Mouse (Mus musculus) c-Kit-positive CD71-negative TER-119-negative erythroid progenitor cells, embryonic 14.5 days (primary cell): ENCODE data around the gene Nckap5.
"Not testable (repeated sequence)": the region's sequence is repeated elsewhere in the genome, so short reads cannot be mapped to it uniquely, and the experiment has no call there.

Experiments used
- DNase-seq: peaks from one replicate; pipeline ENCODE4 v3.0.0-alpha.2; 2013; ENCODE audit warnings: low read depth

Nckap5 gene

GRCm38 (mm10) chr1:126830031-126830927 is at the start of gene Nckap5:
Gene Nckap5 (minus strand): TSS chr1:126830799.
- DNase-seq: no peak

- no peak for DNase-seq
Measured at GRCm38 (mm10) chr1:126877495-126877894, 46.9 kb upstream of the Nckap5 start.

GRCm38 (mm10) chr1:126868372-126868771 is 37.8 kb upstream of the Nckap5 start:
- no peak for DNase-seq

GRCm38 (mm10) chr1:126867912-126868311 is 37.3 kb upstream of the Nckap5 start:
- DNase-seq: no peak

DNA sequence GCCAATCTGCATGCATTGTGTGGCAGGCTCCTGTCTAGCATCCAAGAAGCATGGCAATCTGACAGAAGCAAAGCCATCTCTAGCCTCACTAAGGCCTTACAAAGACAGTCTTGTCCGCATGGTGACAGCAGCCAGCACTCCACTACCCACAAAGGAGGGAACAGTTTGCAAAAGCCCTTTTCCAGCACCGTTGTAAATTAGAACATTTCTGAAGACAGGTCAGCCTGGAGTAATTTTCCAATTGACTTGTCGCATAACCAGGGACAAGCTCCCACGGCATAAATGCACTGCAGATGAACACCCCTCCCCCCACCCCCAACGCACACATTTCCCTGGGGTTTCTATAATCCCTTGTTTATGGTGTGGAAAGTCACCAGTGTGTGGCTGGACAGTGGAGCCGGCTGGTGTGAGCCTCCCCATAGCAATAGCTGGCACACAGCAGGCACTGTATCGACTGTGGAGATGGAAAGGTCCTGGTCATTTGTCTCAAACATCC is 35.0 kb upstream of the Nckap5 start:
- no peak for DNase-seq

DNA sequence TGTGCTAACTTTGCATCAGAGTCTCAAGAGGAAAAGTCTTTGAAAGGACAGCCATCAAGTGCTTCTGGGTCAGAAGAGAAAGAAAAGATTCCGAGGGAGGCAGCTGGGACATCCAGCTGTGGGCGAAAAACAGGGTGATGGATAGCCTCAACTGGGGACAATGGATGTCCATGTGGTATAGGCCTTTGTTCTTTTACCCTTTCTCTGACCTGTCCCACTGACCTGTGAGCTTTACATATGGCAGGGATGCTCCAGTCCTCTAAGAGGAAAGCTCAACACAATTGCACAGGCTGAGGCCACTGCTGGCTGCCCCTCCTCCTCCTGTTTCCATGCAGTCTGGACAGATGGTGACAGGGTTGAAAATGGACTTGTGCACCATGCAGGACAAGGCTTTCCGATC is 31.2 kb upstream of the Nckap5 start:
- DNase-seq: no peak

GRCm38 (mm10) chr1:126860537-126860936 is 29.9 kb upstream of the Nckap5 start:
- no peak for DNase-seq

DNA sequence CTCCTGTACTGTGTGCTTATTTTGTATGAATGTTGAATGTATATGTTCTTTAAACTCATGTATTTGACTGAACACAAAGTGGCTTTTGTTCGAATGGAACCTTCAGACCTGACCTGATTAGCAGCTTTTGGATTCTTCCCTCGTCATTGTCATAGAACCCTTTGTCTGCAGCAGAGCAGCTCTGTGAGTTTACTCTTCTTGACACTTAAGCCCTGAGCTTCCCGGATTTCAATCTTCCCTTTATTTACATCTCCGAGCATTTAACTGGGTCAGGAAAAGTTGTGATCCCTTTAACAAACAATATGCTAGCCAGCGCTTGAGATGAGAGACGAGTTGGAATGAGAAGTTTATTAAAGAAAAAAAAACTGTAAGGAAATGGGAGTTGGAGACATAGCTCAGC is 18.9 kb upstream of the Nckap5 start:
- DNase-seq: no peak

DNA sequence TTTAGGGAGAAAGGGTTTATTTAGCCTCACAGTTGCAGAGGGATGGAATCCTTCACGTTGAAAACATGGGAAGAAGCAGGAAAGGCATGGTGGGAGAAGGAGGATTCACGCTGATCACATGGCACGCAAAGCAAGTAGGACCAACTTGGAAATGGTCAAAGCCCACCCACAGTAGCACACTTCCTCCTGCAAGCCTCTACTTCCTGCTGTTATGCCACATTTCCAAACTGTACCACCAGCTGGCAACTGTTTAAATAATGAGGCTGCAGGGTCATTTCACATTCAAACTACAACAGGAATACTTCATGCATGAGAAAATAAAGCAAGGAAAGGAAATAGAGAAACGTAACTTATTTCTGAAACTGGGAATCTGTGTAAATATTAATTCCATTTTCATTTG is 15.7 kb upstream of the Nckap5 start:
- DNase-seq: no peak

DNA sequence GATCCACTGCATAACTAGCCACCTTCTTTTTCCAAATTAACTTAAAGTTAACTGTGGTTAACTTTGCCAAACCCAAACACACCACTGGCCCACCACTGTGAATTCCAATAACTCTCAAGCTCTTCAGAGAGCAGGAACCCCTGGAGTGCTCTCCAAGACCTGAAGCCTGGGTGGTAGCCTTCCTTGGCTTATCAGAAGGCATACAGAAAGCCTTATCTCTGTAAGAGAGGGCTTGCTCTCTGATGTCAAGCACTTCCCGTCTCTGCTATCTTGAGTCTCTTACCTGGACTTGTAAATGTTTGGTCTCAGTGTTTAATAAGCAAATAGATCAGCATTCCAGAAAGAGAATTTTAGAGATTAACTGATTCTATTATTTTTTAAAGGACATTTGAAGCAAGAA is 2.3 kb upstream of the Nckap5 start:
- DNase-seq: no peak

GRCm38 (mm10) chr1:126829031-126829430 is 1.6 kb downstream of the Nckap5 start:
- DNase-seq: no peak

DNA sequence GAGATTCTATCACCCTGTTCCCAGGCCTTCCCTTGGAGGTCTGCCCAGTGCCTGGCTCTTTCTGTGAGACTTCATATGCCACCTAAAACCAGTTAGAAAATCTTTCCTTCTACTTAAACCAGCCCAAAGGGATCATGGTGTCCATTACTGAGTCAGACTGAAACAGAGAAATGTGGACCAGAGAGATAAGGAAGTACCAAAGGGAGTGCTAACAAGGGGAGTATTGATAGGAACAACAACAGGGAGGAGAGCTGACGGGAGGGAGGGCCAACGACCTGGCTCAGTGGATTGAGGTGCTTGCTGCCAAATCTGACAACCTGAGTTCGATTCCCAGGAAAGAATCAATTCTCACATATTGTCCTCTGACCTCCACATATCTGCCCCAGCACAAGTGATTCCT is 5.8 kb downstream of the Nckap5 start:
- DNase-seq: no peak

DNA sequence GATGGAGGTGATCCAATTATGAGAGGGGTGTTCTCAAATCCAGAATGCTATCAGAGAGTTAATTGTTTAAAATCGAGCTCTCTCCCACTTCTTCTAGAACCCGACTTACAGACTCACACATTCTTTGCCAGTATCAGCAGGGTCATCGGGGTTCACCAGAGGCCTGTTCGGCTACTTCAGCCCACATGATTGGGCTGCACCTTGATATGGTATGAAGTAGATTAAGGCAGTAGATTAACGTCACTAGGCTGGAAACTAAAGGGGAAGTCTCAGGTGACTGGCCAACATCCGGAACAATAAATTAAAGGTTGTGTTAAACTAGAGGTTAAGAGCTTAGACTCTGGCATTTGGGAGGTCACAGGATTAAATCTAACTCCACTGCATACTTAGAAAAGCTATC is 8.4 kb downstream of the Nckap5 start:
- no peak for DNase-seq

DNA sequence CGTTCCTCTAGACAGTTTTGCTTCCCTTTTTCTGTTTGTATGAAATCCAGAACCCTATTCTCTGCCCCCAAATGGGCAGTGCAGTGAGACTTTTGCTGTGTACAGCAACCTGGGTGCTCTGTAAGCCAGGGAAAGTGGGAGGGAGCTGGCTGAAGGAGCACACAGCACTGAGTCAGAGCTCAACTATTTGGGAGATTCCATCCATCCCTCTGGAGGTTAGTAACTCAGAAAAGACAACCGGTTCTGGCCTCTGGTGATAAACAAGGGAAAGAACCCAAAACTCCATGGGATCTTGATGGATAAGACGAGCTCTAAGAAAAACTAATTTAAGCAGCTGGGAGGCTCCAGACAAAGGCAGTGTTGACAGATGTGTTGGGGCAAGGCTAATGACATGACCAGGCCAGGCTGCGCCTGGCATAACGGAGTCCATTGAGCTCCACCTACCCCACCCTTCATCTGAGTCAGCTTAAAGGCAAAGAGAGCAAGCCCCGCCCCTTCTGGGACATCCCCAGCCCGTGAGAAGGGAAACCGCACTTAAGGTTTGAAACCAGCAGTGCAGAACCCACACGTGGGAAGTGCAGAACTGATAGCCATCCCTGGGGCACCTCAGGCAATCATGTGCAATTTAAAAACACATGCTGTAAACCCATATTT is 13.1 kb downstream of the Nckap5 start:
- DNase-seq: peak; percentile 65

GRCm38 (mm10) chr1:126806994-126807611 is 23.5 kb downstream of the Nckap5 start:
- no peak for DNase-seq

- no peak for DNase-seq
Measured at GRCm38 (mm10) chr1:126806548-126806947, 24.1 kb downstream of the Nckap5 start.

GRCm38 (mm10) chr1:126802405-126802804 is 28.2 kb downstream of the Nckap5 start:
- no peak for DNase-seq

GRCm38 (mm10) chr1:126801706-126802105 is 28.9 kb downstream of the Nckap5 start:
- no peak for DNase-seq

DNA sequence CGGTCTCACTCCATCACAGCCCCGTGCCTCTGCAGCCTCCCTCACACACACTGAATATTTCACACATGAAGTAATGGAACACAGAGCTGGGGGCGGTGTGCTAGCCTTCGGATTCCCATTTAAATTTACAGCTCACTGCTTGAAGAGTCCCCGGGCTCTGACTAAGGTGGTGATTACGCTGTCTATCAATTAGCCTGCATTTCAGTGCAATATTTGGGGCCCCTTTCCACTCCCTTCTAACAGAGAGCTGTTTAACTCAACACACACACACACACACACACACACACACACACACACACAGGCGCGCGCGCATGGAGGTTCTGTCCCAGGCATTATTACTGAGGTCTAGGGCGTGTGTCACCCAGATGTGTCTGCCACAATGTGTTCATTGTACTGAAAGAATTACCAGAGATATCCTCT is 31.2 kb downstream of the Nckap5 start:
- DNase-seq: no peak

GRCm38 (mm10) chr1:126780354-126780941 is 50.2 kb downstream of the Nckap5 start:
- not testable (repeated sequence) for DNase-seq

GRCm38 (mm10) chr1:126773947-126774346 is 56.7 kb downstream of the Nckap5 start:
- not testable (repeated sequence) for DNase-seq

DNA sequence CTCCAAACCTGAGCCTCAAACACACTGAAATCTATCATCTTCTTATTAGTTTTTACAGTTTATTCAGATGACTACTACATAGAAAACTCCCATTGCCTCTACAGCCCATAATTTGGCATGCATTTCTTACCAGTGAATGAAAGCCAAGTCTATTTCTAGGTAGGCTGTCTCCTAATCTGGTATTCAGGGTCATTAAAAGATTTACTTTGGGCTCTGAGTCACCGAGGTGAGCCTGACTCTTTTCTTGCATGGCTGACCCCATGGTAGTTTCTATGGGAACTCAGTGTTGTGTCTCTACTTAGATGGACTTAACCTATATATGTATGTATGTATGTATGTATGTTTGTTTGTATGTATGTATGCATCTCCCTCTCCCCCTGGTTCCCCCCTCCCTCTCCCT is 63.6 kb downstream of the Nckap5 start:
- DNase-seq: no peak
